In genomic region chr5:103343869-103344268, GRCm38 (mm10) we compare ENCODE assay signal across 12 mouse cellular contexts.
DNase-seq lines count a peak whose midpoint lies in the region; ATAC-seq and TF ChIP-seq lines count a peak whose summit lies in the region.
"Had no signal": no experiment of that assay in that cellular context is flagged by ENCODE, and none has a peak within 500 bp of the region (broad histone marks: within the 10 kb centered on the region; RNA-seq: fewer than 3 reads in every experiment).

No protein-coding gene starts in this region.

- no peak overlapping the region for H3K27ac ChIP-seq in heart, embryonic 10.5 days
- H3K27ac ChIP-seq in liver, embryonic 14.5 days, result no peak overlapping the region
- H3K27ac ChIP-seq in liver, embryonic 11.5 days (ENCODE audit: low read depth, low read length), result no peak overlapping the region
- H3K27ac ChIP-seq: embryonic facial prominence, embryonic 12.5 days; kidney, embryonic 15.5 days; stomach, embryonic 15.5 days had no signal

- no peaks in the 10 kb centered on the region for H3K36me3 ChIP-seq in heart, embryonic 10.5 days
- no peaks in the 10 kb centered on the region for H3K36me3 ChIP-seq in liver, embryonic 14.5 days (replicated peaks; ENCODE audit: control insufficient read depth, insufficient read depth, low read depth)
- H3K36me3 ChIP-seq in liver, embryonic 11.5 days (ENCODE audit: control insufficient read depth, insufficient read depth, low read length), result no peaks in the 10 kb centered on the region
- H3K36me3 ChIP-seq: embryonic facial prominence, embryonic 12.5 days; kidney, embryonic 15.5 days; stomach, embryonic 15.5 days had no signal

- H3K4me1 ChIP-seq in heart, embryonic 10.5 days, result no peaks in the 10 kb centered on the region
- H3K4me1 ChIP-seq in liver, embryonic 14.5 days (replicated peaks; ENCODE audit: control insufficient read depth in 2 of 2, insufficient read depth in 2 of 2, low read length in 1 of 2), result no peaks in the 10 kb centered on the region
- H3K4me1 ChIP-seq in liver, embryonic 11.5 days (replicated peaks; ENCODE audit: control insufficient read depth, insufficient read depth, low read length), result no peaks in the 10 kb centered on the region
- H3K4me1 ChIP-seq: embryonic facial prominence, embryonic 12.5 days; stomach, embryonic 15.5 days had no signal

- 0 out of 2 replicates have a peak, but pooled peaks cover 3% of the 10 kb centered on the region for H3K27me3 ChIP-seq in heart, embryonic 10.5 days (ENCODE audit: insufficient read depth, poor library complexity, severe bottlenecking)
- H3K27me3 ChIP-seq in liver, embryonic 14.5 days (ENCODE audit: control insufficient read depth, insufficient read depth, low read length), result no peaks in the 10 kb centered on the region
- H3K27me3 ChIP-seq in liver, embryonic 11.5 days (replicated peaks; ENCODE audit: control insufficient read depth, insufficient read depth, low read length), result no peaks in the 10 kb centered on the region
- H3K27me3 ChIP-seq: embryonic facial prominence, embryonic 12.5 days; stomach, embryonic 15.5 days had no signal

- TF ChIP-seq EP300 in liver, embryonic 14.5 days (IDR thresholded peaks at IDR 0.05; ENCODE audit: low read depth), result no peak

- no peak for ATAC-seq in liver, embryonic 14.5 days (ENCODE audit: insufficient read depth)
- ATAC-seq in liver, embryonic 11.5 days (replicated peaks; ENCODE audit: low FRiP score), result no peak

- WGBS in heart, embryonic 10.5 days, result 39% methylated on average over 2 of the region's 2 CpGs
- 19% methylated on average over 2 of the region's 2 CpGs for WGBS in liver, embryonic 14.5 days (ENCODE audit: insufficient replicate concordance)
- 26% methylated on average over 2 of the region's 2 CpGs for WGBS in liver, embryonic 11.5 days

- peak; percentile 50 for DNase-seq in heart, adult 11 months
- no peak for DNase-seq in heart, embryonic 10.5 days (ENCODE audit: low spot score)
- DNase-seq in liver, embryonic 14.5 days (ENCODE audit: low read depth in 3 of 3, low spot score in 3 of 3), result no peak
- DNase-seq in liver, embryonic 11.5 days (ENCODE audit: low spot score), result no peak
- peak; percentile 28 for DNase-seq in MEL-GATA-1-ER (ENCODE audit: extremely low read depth, low read depth)
- DNase-seq in induced T-regulatory cell, adult 2 months (ENCODE audit: low read depth), result peak; percentile 62
- DNase-seq in adrenal gland, adult 2 months, result no peak
- no peak for DNase-seq in B cell, adult 2 months
- DNase-seq: lung, adult 18-20 months had no signal

- no peak overlapping the region for H3K4me3 ChIP-seq in heart, embryonic 10.5 days
- no peak overlapping the region for H3K4me3 ChIP-seq in liver, embryonic 14.5 days (ENCODE audit: insufficient read depth in 1 of 2, low read depth in 2 of 2, low read length in 2 of 2)
- H3K4me3 ChIP-seq in liver, embryonic 11.5 days (ENCODE audit: low read depth, low read length), result no peak overlapping the region
- H3K4me3 ChIP-seq: embryonic facial prominence, embryonic 12.5 days; kidney, embryonic 15.5 days; stomach, embryonic 15.5 days had no signal

- peak; percentile 18; the same call in 1 of the 2 replicates for TF ChIP-seq CTCF in liver, embryonic 14.5 days (IDR thresholded peaks at IDR 0.05; ENCODE audit: low read depth)

- no peak overlapping the region for H3K4me2 ChIP-seq in liver, embryonic 14.5 days (ENCODE audit: low read depth)
- H3K4me2 ChIP-seq in liver, embryonic 11.5 days, result no peak overlapping the region
- H3K4me2 ChIP-seq: embryonic facial prominence, embryonic 12.5 days; kidney, embryonic 15.5 days; stomach, embryonic 15.5 days had no signal

- H3K9me3 ChIP-seq in heart, embryonic 10.5 days, result no peaks in the 10 kb centered on the region
- no peaks in the 10 kb centered on the region for H3K9me3 ChIP-seq in liver, embryonic 14.5 days (ENCODE audit: control insufficient read depth, low read length)
- H3K9me3 ChIP-seq in liver, embryonic 11.5 days (ENCODE audit: control insufficient read depth, low read length), result no peaks in the 10 kb centered on the region
- H3K9me3 ChIP-seq: kidney, embryonic 15.5 days; stomach, embryonic 15.5 days had no signal

- H3K9ac ChIP-seq in liver, embryonic 14.5 days (replicated peaks), result no peak overlapping the region
- no peak overlapping the region for H3K9ac ChIP-seq in liver, embryonic 11.5 days (ENCODE audit: low read depth, low read length)
- H3K9ac ChIP-seq: embryonic facial prominence, embryonic 12.5 days; kidney, embryonic 15.5 days; stomach, embryonic 15.5 days had no signal

Comparison
In these comparisons a context has a peak if more than half of its experiments do, and no peak if none do; other contexts are left out.
1. DNase-seq: peak in heart, adult 11 months (single experiment), MEL-GATA-1-ER (single experiment) and induced T-regulatory cell, adult 2 months (single experiment); none in heart, embryonic 10.5 days (single experiment), liver, embryonic 14.5 days (0 of 3), liver, embryonic 11.5 days (single experiment), adrenal gland, adult 2 months (single experiment) and B cell, adult 2 months (0 of 2).